Mouse (Mus musculus): ENCODE results near the gene Trim40. TPM values are rescaled to one million over a fixed set of nuclear protein-coding genes. Genes with fewer than 3 reads are reported as not detected.
A peak's percentile ranks its signal among the peaks of the same experiment; 100 is the strongest.
"Not testable (repeated sequence)": the region's sequence is repeated elsewhere in the genome, so short reads cannot be mapped to it uniquely, and the experiment has no call there.

Trim40 gene
- polyA plus RNA-seq, 2 experiments from 2014 or later, result not detected

- ATAC-seq, result peak; percentile 69
These were observed 2.4 kb upstream of the Trim40 start for GRCm38 (mm10) chr17:36892362-36892761.

- not testable (repeated sequence) for ATAC-seq
These were observed 1.6 kb upstream of the Trim40 start for GRCm38 (mm10) chr17:36891496-36891895.

GRCm38 (mm10) chr17:36885132-36885790 lies 4.7 kb downstream of the Trim40 start:
- no peak for ATAC-seq

- no peak for ATAC-seq
These were observed 6.6 kb downstream of the Trim40 start for GRCm38 (mm10) chr17:36883350-36883749.

- ATAC-seq, result no peak
These were observed 15.3 kb downstream of the Trim40 start for GRCm38 (mm10) chr17:36874636-36875035.

GRCm38 (mm10) chr17:36869955-36870810 lies 19.7 kb downstream of the Trim40 start:
- ATAC-seq, result no peak

- ATAC-seq, result no peak
These were observed 20.5 kb downstream of the Trim40 start, which contains the start of gene Trim10 for GRCm38 (mm10) chr17:36869284-36869954. Gene Trim10, plus strand, starts transcription at chr17:36869574.

GRCm38 (mm10) chr17:36868836-36869235 lies 21.1 kb downstream of the Trim40 start:
- no peak for ATAC-seq

- ATAC-seq, result no peak
These were observed 23.0 kb downstream of the Trim40 start, which contains the start of gene Trim15 for GRCm38 (mm10) chr17:36866719-36867527. Gene Trim15, minus strand, starts transcription at chr17:36867210.

- no peak for ATAC-seq
These were observed 28.2 kb downstream of the Trim40 start for GRCm38 (mm10) chr17:36861680-36862079.

- ATAC-seq, result no peak
These were observed 31.7 kb downstream of the Trim40 start for GRCm38 (mm10) chr17:36858181-36858580.

GRCm38 (mm10) chr17:36856236-36856635 lies 33.7 kb downstream of the Trim40 start:
- no peak for ATAC-seq

- ATAC-seq, result no peak
These were observed 34.4 kb downstream of the Trim40 start for GRCm38 (mm10) chr17:36855484-36855883.

GRCm38 (mm10) chr17:36851627-36852026 lies 38.3 kb downstream of the Trim40 start:
- no peak for ATAC-seq

GRCm38 (mm10) chr17:36851200-36851599 lies 38.7 kb downstream of the Trim40 start:
- ATAC-seq, result no peak

- no peak for ATAC-seq
These were observed 39.9 kb downstream of the Trim40 start for GRCm38 (mm10) chr17:36849992-36850391.

GRCm38 (mm10) chr17:36848911-36849310 lies 41.0 kb downstream of the Trim40 start:
- no peak for ATAC-seq

- ATAC-seq, result no peak
These were observed 45.2 kb downstream of the Trim40 start for GRCm38 (mm10) chr17:36844725-36845124.

GRCm38 (mm10) chr17:36844286-36844719 lies 45.6 kb downstream of the Trim40 start:
- peak; percentile 69 for ATAC-seq

- no peak for ATAC-seq
These were observed 46.2 kb downstream of the Trim40 start for GRCm38 (mm10) chr17:36843696-36844095.

- no peak for ATAC-seq
These were observed 48.9 kb downstream of the Trim40 start for GRCm38 (mm10) chr17:36840961-36841445.

- ATAC-seq, result no peak
These were observed 50.0 kb downstream of the Trim40 start for GRCm38 (mm10) chr17:36839931-36840330.
